Mouse (Mus musculus) lung, adult 2 months (tissue): ENCODE measurements around the gene Ugt2b38. TPM values are rescaled to one million over a fixed set of nuclear protein-coding genes. Genes with fewer than 3 reads are reported as not detected.
"Not testable (repeated sequence)": the region's sequence is repeated elsewhere in the genome, so short reads cannot be mapped to it uniquely, and the experiment has no call there.

Experiments
- DNase-seq: peaks from one replicate; pipeline ENCODE4 v3.0.0; 2022
- H3K4me1 ChIP-seq: fragments of 200-500 bp; 2 replicates; pipeline ENCODE4 v1.6.1; 2011; ENCODE audit warnings: low read length; ENCODE audit not compliant: control insufficient read depth, insufficient read depth
- H3K4me3 ChIP-seq: fragments of 200-500 bp; replicated peaks from 2 replicates; pipeline ENCODE3; 2011; ENCODE audit warnings: low read depth, mild to moderate bottlenecking, control low read depth, low read length; ENCODE audit errors: extremely low read depth
- CTCF ChIP-seq: fragments of 200-500 bp; IDR thresholded peaks from 2 replicates; pipeline ENCODE4 v1.5.1; 2011; ENCODE audit warnings: mild to moderate bottlenecking, low read length, control low read depth; ENCODE audit not compliant: insufficient read depth
- POLR2A ChIP-seq: fragments of 200-500 bp; IDR thresholded peaks from 2 replicates; pipeline ENCODE4 v1.6.1; 2011; ENCODE audit warnings: low read depth, mild to moderate bottlenecking, control low read depth, low read length, borderline replicate concordance; ENCODE audit errors: extremely low read depth
- WGBS: fragments of 180-500 bp; shearing (Covaris S2); methylation state at CpG from one replicate; pipeline ENCODE4 v1.1.7; 2018; 5-methylcytosine and 5-hydroxymethylcytosine counted together
- polyA plus RNA-seq: library from polyadenylated mRNA; depleted of rRNA; stranded (reverse); fragments of >200 nt; gene quantifications from 2 replicates; pipeline ENCODE4 v1.2.3, GENCODE M21; 2012; rRNA removed

The Ugt2b38 gene
- polyA plus RNA-seq, 1 experiment = not detected

- DNase-seq = no peak
- TF ChIP-seq POLR2A = no peak
- TF ChIP-seq CTCF = no peak
- H3K4me1 ChIP-seq = no peaks in the 10 kb centered on the region
- no peak overlapping the region for H3K4me3 ChIP-seq
- WGBS = 42% methylated on average over 2 of the region's 2 CpGs
Measured at GRCm38 (mm10) chr5:87380234-87380633, 43.8 kb downstream of the Ugt2b38 start.

GRCm38 (mm10) chr5:87379825-87380224, 44.2 kb downstream of the Ugt2b38 start:
- H3K4me3 ChIP-seq = no peak overlapping the region
- H3K4me1 ChIP-seq = no peaks in the 10 kb centered on the region
- no peak for DNase-seq
- TF ChIP-seq POLR2A (no peak), CTCF (no peak)

DNA sequence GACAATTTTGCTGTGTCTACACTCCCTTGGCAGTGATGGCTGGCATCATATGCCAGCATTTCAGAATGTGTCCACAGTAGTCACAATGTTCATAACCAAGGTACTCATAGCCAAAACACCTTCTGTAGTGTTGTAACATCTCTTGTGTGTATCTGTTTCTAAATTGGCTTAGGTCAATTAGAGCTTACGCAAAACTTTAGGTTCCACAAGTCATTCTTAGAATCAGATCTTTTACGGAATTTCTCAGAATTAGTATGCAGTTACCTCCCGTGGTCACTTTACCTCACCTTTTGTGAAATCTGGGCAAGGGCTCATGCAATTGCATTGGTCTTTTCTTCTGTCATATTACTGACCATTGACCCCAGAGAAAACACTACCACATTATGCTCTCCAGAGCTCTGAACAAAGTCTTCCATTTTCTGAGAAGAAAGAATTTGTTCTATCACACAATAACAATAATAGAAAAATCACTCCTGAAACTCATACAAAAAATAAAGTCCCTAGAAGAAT, 48.1 kb downstream of the Ugt2b38 start:
- no peak for TF ChIP-seq CTCF
- no peak for TF ChIP-seq POLR2A
- H3K4me3 ChIP-seq = no peak overlapping the region
- no peak for DNase-seq
- WGBS = 77% methylated on average over 3 of the region's 3 CpGs
- no peaks in the 10 kb centered on the region for H3K4me1 ChIP-seq

- DNase-seq = no peak
- 67% methylated on average over 1 of the region's 1 CpGs for WGBS
- no peaks in the 10 kb centered on the region for H3K4me1 ChIP-seq
- no peak overlapping the region for H3K4me3 ChIP-seq
- TF ChIP-seq POLR2A = no peak
- no peak for TF ChIP-seq CTCF
Measured at GRCm38 (mm10) chr5:87373502-87373863, 50.5 kb downstream of the Ugt2b38 start.

DNA sequence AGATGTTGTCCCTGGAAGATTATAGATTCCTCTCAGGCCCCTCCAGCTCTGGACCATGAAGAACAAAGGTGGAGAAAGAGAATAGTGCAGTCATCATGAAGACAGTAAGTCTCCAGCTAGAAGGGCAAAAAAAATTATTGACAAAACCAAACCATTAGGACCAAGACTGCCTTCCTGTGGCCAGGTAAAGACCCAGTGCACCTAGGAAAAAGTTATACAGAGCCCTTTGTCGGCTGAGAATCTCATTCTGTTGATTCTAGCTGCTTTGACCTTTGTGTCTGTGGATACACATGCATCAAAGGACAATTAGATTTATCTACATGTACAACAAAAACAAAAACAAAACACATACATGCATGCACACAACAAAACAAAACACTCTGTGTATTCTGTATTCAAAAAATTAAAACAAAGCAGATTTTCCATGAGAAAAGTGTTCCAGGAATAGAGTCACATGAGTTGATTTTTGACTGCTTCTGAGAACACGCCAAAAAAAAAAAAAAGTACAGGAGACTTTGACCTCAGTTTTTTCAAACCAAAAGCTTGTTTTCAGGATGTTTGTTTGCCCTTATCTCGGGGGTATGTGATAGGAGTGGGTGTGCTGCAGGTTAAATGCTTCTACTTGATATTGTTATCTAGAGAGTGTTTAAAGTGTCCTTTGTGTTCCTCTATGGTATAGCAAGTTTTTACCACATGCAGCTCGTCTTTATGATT, 51.1 kb downstream of the Ugt2b38 start:
- H3K4me1 ChIP-seq, H3K4me3 ChIP-seq, DNase-seq: not testable (repeated sequence)
- WGBS = 34% methylated on average over 4 of the region's 4 CpGs

Other genes starting within 250 kb of the Ugt2b38 start
- not detected in 2 replicates for gene Ugt2b37, start 169.4 kb downstream of the Ugt2b38 start, polyA plus RNA-seq
- not detected in 2 replicates for gene Ugt2a3, start 87.0 kb downstream of the Ugt2b38 start, polyA plus RNA-seq
- gene Ugt2a2, start 58.1 kb upstream of the Ugt2b38 start, polyA plus RNA-seq = not detected in 2 replicates
- not detected in 2 replicates for gene Gm43638, start 62.6 kb upstream of the Ugt2b38 start, polyA plus RNA-seq
- not detected in 2 replicates for gene Ugt2a1, start 66.7 kb upstream of the Ugt2b38 start, polyA plus RNA-seq
- gene Sult1b1, start 114.0 kb upstream of the Ugt2b38 start, polyA plus RNA-seq = not detected in 2 replicates
- 0.74 and 1.3 TPM in 2 replicates for gene Sult1d1, start 144.8 kb upstream of the Ugt2b38 start, polyA plus RNA-seq
- gene Sult1e1, start 167.4 kb upstream of the Ugt2b38 start, polyA plus RNA-seq = not detected in 2 replicates
- gene Csn1s1, start 242.0 kb upstream of the Ugt2b38 start, polyA plus RNA-seq = not detected in 2 replicates